Mouse (Mus musculus) liver, adult 2 months (tissue): ENCODE data around the gene Retreg1.

ENCODE experiments used
- CTCF ChIP-seq: fragments of 200-500 bp; IDR thresholded peaks from 2 replicates; pipeline ENCODE4 v1.5.1; 2011; ENCODE audit warnings: low read depth, low read length, control low read depth
- POLR2A ChIP-seq: fragments of 200-500 bp; IDR thresholded peaks from 2 replicates; pipeline ENCODE4 v1.6.1; 2011; ENCODE audit warnings: low read length, control low read depth; ENCODE audit not compliant: insufficient read depth; ENCODE audit errors: extremely low read depth

GRCm38 (mm10) chr15:25902931-25903615 is 60.1 kb downstream of the Retreg1 start:
- TF ChIP-seq POLR2A (no peak), CTCF (no peak)
